Mouse (Mus musculus) T-helper 2 cell (primary cell): ENCODE measurements around the gene Clec18a.
"Not testable (repeated sequence)": the region's sequence is repeated elsewhere in the genome, so short reads cannot be mapped to it uniquely, and the experiment has no call there.

Source experiments
- in situ Hi-C: fragments of 300-600 bp; cut with MboI, MseI; formaldehyde crosslinking; loops from one replicate; pipeline ENCODE4 v1.15.1; 2025; ENCODE audit warnings: high pct_unique_total_duplicates

Gene Clec18a

DNA sequence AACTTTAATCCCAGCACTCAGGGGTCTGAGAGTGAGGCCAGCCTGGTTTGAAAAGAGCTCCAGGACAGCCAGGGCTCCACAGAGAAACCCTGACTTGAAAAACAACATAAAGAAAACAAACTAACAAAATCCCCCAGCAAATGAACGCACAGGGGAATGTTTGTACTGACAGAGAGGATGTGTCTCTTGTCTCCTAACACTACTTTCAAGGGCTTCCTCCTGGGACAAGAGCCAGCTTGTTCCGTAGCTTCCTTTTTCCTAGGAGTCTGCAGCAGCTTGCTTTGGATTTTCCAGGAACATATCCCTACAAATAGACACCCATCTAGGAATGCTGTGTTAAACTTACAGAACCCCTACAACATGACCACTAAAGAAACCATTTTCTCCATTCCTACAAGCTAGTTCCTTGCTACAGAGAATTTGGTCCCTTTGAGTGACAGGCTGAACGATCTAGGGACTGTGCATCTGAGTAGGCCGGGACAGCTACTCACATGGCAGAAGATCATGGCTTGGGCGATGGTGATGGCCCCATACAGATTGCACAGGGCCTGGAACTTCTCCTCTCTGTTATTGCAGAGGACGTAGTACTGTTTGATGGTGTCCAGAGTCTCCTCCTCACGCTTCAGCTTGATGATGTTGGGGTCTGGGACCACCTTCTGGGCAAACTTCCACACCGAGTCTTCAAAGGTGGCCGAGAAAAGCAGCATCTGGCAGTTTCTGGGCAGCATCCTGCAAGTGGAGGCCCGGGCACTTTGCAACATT is 81.8 kb downstream of the Clec18a start:
- in situ Hi-C loops = not testable (repeated sequence)
